Mouse (Mus musculus): ENCODE measurements around the gene Dpysl5. TPM values are rescaled to one million over a fixed set of nuclear protein-coding genes. Genes with fewer than 3 reads are reported as not detected.

Gene Dpysl5
- polyA plus RNA-seq, 1 experiment: 0.92 TPM

DNA sequence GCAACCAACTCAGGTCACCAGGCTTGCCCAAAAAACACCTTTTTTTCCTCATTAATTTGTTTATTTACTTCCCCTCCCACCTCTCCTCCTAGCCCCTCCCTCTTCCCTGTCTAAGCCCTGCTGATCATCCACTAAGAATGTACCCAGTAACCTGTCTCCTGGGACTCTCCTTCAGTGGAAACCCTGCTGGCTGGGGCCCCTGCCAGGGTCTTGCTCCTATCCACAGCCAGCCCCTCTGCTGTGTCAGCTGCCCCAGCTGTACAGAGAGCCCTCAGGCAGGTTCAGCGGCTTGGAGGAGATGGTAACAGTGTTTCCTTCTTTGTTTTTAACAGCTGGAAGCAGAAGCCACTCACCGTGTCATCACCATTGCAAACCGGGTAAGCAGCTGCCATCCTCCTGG lies 69.8 kb downstream of the Dpysl5 start:
- H3K4me3 ChIP-seq (ENCODE audit: control insufficient read depth, insufficient read depth, low read length): no peak overlapping the region
- no peak overlapping the region for H3K27ac ChIP-seq (ENCODE audit: control insufficient read depth, insufficient read depth, low read length)
- no peaks in the 10 kb centered on the region for H3K4me1 ChIP-seq (replicated peaks; ENCODE audit: control insufficient read depth, insufficient read depth, low read length)
- H3K36me3 ChIP-seq (ENCODE audit: control insufficient read depth, insufficient read depth, low read length): no peaks in the 10 kb centered on the region
- H3K27me3 ChIP-seq (ENCODE audit: control insufficient read depth, insufficient read depth, low read length): no peaks in the 10 kb centered on the region; the same call in 1 of the 2 replicates
- WGBS: 86% methylated on average over 3 of the region's 3 CpGs
- no peak for DNase-seq
- TF ChIP-seq POLR2A (IDR thresholded peaks at IDR 0.05; ENCODE audit: control insufficient read depth, extremely low read depth, insufficient read depth, low read length, poor library complexity) (no peak), CTCF (IDR thresholded peaks at IDR 0.05; ENCODE audit: borderline replicate concordance, control insufficient read depth, extremely low read depth, insufficient read depth, low read length, poor library complexity) (no peak)

DNA sequence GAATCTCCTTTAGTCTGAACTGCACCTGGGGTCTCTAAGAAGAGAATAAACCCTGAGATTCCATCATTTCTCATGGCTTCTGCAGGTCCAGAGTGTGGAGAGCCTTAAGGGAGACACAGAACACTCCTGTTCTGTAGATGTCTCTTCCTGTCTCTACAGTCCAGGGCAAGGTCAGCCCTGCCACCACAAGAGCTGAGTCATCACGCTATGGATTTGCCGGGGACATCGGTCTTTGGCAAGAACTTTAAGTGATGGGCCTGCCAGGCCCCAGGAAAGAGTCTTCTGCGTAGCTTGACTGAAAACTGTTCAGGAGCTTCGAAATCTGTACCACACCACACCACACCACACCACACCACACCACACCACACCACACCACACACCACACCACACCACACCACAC lies 76.0 kb downstream of the Dpysl5 start:
- Histone ChIP-seq H3K27me3 (ENCODE audit: control insufficient read depth, insufficient read depth, low read length) (no peaks in the 10 kb centered on the region), H3K36me3 (ENCODE audit: control insufficient read depth, insufficient read depth, low read length) (no peaks in the 10 kb centered on the region), H3K4me1 (replicated peaks; ENCODE audit: control insufficient read depth, insufficient read depth, low read length) (no peaks in the 10 kb centered on the region), H3K4me3 (ENCODE audit: control insufficient read depth, insufficient read depth, low read length) (no peak overlapping the region), H3K27ac (ENCODE audit: control insufficient read depth, insufficient read depth, low read length) (no peak overlapping the region)
- 64% methylated on average over 5 of the region's 5 CpGs for WGBS
- TF ChIP-seq CTCF (IDR thresholded peaks at IDR 0.05; ENCODE audit: borderline replicate concordance, control insufficient read depth, extremely low read depth, insufficient read depth, low read length, poor library complexity) (no peak), POLR2A (IDR thresholded peaks at IDR 0.05; ENCODE audit: control insufficient read depth, extremely low read depth, insufficient read depth, low read length, poor library complexity) (no peak)
- DNase-seq: no peak

DNA sequence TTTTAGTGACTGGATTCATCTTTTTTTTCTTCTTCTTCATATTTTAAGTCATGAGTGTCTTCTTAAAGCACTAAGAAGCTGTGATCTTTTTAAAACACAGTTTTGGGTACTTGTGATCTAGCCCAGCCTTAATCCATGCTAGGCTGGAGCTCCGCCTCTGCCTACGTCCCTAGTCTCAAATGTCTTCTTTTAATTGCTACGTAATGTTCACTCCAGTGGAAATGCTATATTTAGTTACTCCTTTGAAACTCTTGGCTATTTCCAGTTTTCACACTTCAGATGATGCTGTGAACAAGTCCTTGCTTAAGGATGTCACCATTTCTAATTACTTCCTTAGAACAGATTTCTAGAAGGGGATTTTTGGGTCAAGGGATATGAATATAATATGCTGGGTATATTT lies 78.7 kb downstream of the Dpysl5 start:
- Histone ChIP-seq H3K4me1 (replicated peaks; ENCODE audit: control insufficient read depth, insufficient read depth, low read length) (no peaks in the 10 kb centered on the region), H3K36me3 (ENCODE audit: control insufficient read depth, insufficient read depth, low read length) (no peaks in the 10 kb centered on the region), H3K4me3 (ENCODE audit: control insufficient read depth, insufficient read depth, low read length) (no peak overlapping the region), H3K27ac (ENCODE audit: control insufficient read depth, insufficient read depth, low read length) (no peak overlapping the region), H3K27me3 (ENCODE audit: control insufficient read depth, insufficient read depth, low read length) (no peaks in the 10 kb centered on the region)
- 85% methylated on average over 3 of the region's 3 CpGs for WGBS
- no peak for DNase-seq
- TF ChIP-seq POLR2A (IDR thresholded peaks at IDR 0.05; ENCODE audit: control insufficient read depth, extremely low read depth, insufficient read depth, low read length, poor library complexity) (no peak), CTCF (IDR thresholded peaks at IDR 0.05; ENCODE audit: borderline replicate concordance, control insufficient read depth, extremely low read depth, insufficient read depth, low read length, poor library complexity) (no peak)

- WGBS: 11% methylated on average over 12 of the region's 12 CpGs
- H3K27ac ChIP-seq (ENCODE audit: control insufficient read depth, insufficient read depth, low read length): no peak overlapping the region
- no peak overlapping the region for H3K4me3 ChIP-seq (ENCODE audit: control insufficient read depth, insufficient read depth, low read length)
- TF ChIP-seq POLR2A (IDR thresholded peaks at IDR 0.05; ENCODE audit: control insufficient read depth, extremely low read depth, insufficient read depth, low read length, poor library complexity) (no peak), CTCF (IDR thresholded peaks at IDR 0.05; ENCODE audit: borderline replicate concordance, control insufficient read depth, extremely low read depth, insufficient read depth, low read length, poor library complexity) (peak; percentile 81)
- no peaks in the 10 kb centered on the region for H3K4me1 ChIP-seq (replicated peaks; ENCODE audit: control insufficient read depth, insufficient read depth, low read length)
- H3K27me3 ChIP-seq (ENCODE audit: control insufficient read depth, insufficient read depth, low read length): no peaks in the 10 kb centered on the region
- peak; percentile 73 for DNase-seq
- H3K36me3 ChIP-seq (ENCODE audit: control insufficient read depth, insufficient read depth, low read length): no peaks in the 10 kb centered on the region
Observed at GRCm38 (mm10) chr5:30796125-30796524, 84.8 kb downstream of the Dpysl5 start.

DNA sequence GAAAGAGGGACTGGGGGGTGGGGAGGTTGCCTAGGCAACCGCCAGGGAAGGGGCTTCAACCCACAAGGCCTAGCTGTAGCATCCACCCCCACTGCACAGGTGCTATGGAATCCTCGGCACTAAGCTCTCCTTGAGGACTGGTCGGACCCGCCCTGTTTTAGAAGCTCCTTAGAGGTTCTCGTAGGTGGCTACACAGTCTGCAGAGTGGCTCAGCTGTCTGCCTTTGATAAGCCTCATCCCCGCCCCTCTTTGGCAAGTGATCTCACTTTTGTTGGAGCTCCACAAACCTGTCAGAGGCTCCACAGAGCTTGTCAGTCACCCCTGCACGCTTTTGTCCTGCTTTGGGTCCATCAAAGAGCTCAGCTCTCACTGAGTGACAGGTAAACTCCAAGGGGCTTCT lies 86.1 kb downstream of the Dpysl5 start:
- TF ChIP-seq POLR2A (IDR thresholded peaks at IDR 0.05; ENCODE audit: control insufficient read depth, extremely low read depth, insufficient read depth, low read length, poor library complexity) (no peak), CTCF (IDR thresholded peaks at IDR 0.05; ENCODE audit: borderline replicate concordance, control insufficient read depth, extremely low read depth, insufficient read depth, low read length, poor library complexity) (no peak)
- no peak overlapping the region for H3K4me3 ChIP-seq (ENCODE audit: control insufficient read depth, insufficient read depth, low read length)
- no peak for DNase-seq
- no peak overlapping the region for H3K27ac ChIP-seq (ENCODE audit: control insufficient read depth, insufficient read depth, low read length)
- no peaks in the 10 kb centered on the region for H3K27me3 ChIP-seq (ENCODE audit: control insufficient read depth, insufficient read depth, low read length)
- 77% methylated on average over 7 of the region's 7 CpGs for WGBS
- no peaks in the 10 kb centered on the region for H3K4me1 ChIP-seq (replicated peaks; ENCODE audit: control insufficient read depth, insufficient read depth, low read length)
- H3K36me3 ChIP-seq (ENCODE audit: control insufficient read depth, insufficient read depth, low read length): no peaks in the 10 kb centered on the region

DNA sequence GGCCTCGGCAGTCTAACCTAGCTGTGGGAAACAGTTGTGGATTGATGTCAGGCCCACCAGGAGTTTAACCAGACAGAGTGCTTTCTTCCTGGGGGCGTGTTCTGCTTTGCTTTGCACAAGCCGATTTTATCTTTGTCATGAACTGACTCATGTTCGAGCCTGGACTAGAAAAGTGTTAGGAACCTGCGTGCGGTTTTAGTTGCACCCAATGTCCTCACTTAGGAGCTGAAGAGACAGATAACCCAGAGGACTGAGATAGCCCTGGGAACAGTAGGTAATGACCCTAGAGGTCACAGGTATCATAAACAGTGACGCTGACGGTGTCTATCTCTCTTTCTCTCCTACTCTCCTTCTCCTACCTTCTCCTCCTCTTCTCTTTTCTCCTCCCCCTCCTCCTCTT lies 86.6 kb downstream of the Dpysl5 start:
- Histone ChIP-seq H3K4me1 (replicated peaks; ENCODE audit: control insufficient read depth, insufficient read depth, low read length) (no peaks in the 10 kb centered on the region), H3K27me3 (ENCODE audit: control insufficient read depth, insufficient read depth, low read length) (no peaks in the 10 kb centered on the region), H3K36me3 (ENCODE audit: control insufficient read depth, insufficient read depth, low read length) (no peaks in the 10 kb centered on the region), H3K4me3 (ENCODE audit: control insufficient read depth, insufficient read depth, low read length) (no peak overlapping the region), H3K27ac (ENCODE audit: control insufficient read depth, insufficient read depth, low read length) (no peak overlapping the region)
- TF ChIP-seq POLR2A (IDR thresholded peaks at IDR 0.05; ENCODE audit: control insufficient read depth, extremely low read depth, insufficient read depth, low read length, poor library complexity) (no peak), CTCF (IDR thresholded peaks at IDR 0.05; ENCODE audit: borderline replicate concordance, control insufficient read depth, extremely low read depth, insufficient read depth, low read length, poor library complexity) (no peak)
- 79% methylated on average over 8 of the region's 8 CpGs for WGBS
- no peak for DNase-seq

DNA sequence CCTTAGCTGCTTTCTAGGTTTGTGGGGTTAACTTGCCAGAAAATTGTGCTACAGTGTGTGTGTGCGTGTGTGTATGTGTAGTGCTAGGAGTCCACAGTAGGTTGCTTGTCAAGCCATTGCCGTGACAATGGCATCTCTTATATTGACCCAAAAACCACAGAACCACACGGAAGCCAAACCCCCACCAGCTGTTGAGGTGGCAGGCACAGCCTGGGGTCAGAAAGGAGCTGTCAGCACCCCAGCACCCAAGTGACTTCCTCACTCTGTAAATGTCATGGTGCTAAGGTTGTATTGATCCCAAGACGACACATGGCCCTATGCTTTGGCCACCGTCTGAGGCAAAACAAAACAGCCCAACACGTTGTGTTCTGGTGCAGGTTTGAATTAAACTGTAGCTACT lies 87.6 kb downstream of the Dpysl5 start:
- no peak overlapping the region for H3K4me3 ChIP-seq (ENCODE audit: control insufficient read depth, insufficient read depth, low read length)
- H3K36me3 ChIP-seq (ENCODE audit: control insufficient read depth, insufficient read depth, low read length): no peaks in the 10 kb centered on the region
- no peak overlapping the region for H3K27ac ChIP-seq (ENCODE audit: control insufficient read depth, insufficient read depth, low read length)
- 32% methylated on average over 6 of the region's 6 CpGs for WGBS
- no peak for TF ChIP-seq CTCF (IDR thresholded peaks at IDR 0.05; ENCODE audit: borderline replicate concordance, control insufficient read depth, extremely low read depth, insufficient read depth, low read length, poor library complexity)
- TF ChIP-seq POLR2A (IDR thresholded peaks at IDR 0.05; ENCODE audit: control insufficient read depth, extremely low read depth, insufficient read depth, low read length, poor library complexity): no peak
- no peak for DNase-seq
- H3K4me1 ChIP-seq (replicated peaks; ENCODE audit: control insufficient read depth, insufficient read depth, low read length): no peaks in the 10 kb centered on the region
- no peaks in the 10 kb centered on the region for H3K27me3 ChIP-seq (ENCODE audit: control insufficient read depth, insufficient read depth, low read length)
